Mouse (Mus musculus) lung, postnatal 0 days (tissue): ENCODE measurements around the gene Olfm2.

ENCODE experiments used
- CTCF ChIP-seq: IDR thresholded peaks from 2 replicates; pipeline ENCODE4 v1.5.1; 2016; ENCODE audit warnings: antibody characterized with exemption, mild to moderate bottlenecking
- EP300 ChIP-seq: IDR thresholded peaks from 2 replicates; pipeline ENCODE4 v1.6.1; 2016; ENCODE audit warnings: antibody characterized with exemption, mild to moderate bottlenecking, control low read depth

DNA sequence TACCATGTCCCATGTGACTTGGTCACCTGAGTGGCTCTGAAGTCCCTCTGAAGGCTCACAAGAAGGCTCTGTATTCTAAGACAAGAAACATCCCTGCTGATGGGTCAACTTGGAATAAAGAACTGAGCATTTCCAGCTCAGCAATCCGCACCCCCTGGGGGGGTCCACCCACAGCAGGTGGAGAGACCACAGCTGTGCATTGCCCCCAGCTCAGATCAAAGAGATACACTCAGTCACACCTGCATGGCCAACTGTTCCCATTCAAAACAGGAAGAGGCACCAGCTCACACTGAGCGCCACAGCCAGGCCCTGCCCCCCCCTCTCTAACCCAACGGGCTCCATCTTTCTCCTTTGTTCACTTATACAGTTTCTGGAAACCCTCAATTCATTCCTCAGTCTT lies 109.9 kb downstream of the Olfm2 start:
- TF ChIP-seq CTCF = no peak
- TF ChIP-seq EP300 = no peak
